Mouse (Mus musculus) C2C12 (cell line): Measurements from ENCODE around the gene Nr4a1. TPM values are rescaled to one million over a fixed set of nuclear protein-coding genes. Genes with fewer than 3 reads are reported as not detected.

Experiments used
- H3K27me3 ChIP-seq: one replicate; pipeline ENCODE4 v1.6.1; 2011; ENCODE audit not compliant: control insufficient read depth, insufficient read depth, insufficient read length
- H3K36me3 ChIP-seq: one replicate; pipeline ENCODE4 v1.6.1; 2011; ENCODE audit not compliant: control insufficient read depth, insufficient read depth
- H3K4me3 ChIP-seq: one replicate; pipeline ENCODE4 v1.5.1; 2011; ENCODE audit warnings: mild to moderate bottlenecking, control low read depth; ENCODE audit not compliant: poor library complexity, insufficient read depth, severe bottlenecking
- H3K79me2 ChIP-seq: one replicate; pipeline ENCODE4 v1.6.1; 2011; ENCODE audit not compliant: control insufficient read depth, insufficient read depth
- H3K79me3 ChIP-seq: one replicate; pipeline ENCODE4 v1.6.1; 2011; ENCODE audit warnings: low read depth, control low read depth
- H3ac ChIP-seq: one replicate; pipeline ENCODE3; 2011; ENCODE audit warnings: low read depth; ENCODE audit not compliant: control insufficient read depth, insufficient read length
- CEBPB ChIP-seq: IDR thresholded peaks from one replicate; pipeline ENCODE4 v1.6.1; 2011; ENCODE audit warnings: low read depth, mild to moderate bottlenecking, control low read depth, moderate library complexity
- CTCF ChIP-seq: IDR thresholded peaks from one replicate; pipeline ENCODE4 v1.5.1; 2011; ENCODE audit not compliant: control insufficient read depth, insufficient read depth, insufficient read length
- FOSL1 ChIP-seq: IDR thresholded peaks from one replicate; pipeline ENCODE4 v1.8.0; 2011; ENCODE audit warnings: mild to moderate bottlenecking, low read length; ENCODE audit not compliant: poor library complexity, insufficient read depth, severe bottlenecking
- MAX ChIP-seq: IDR thresholded peaks from one replicate; pipeline ENCODE4 v1.6.1; 2011; ENCODE audit warnings: mild to moderate bottlenecking, control low read depth
- MYOD1 ChIP-seq: IDR thresholded peaks from one replicate; pipeline ENCODE4 v1.6.1; 2011; ENCODE audit warnings: low read depth; ENCODE audit not compliant: control insufficient read depth, insufficient read length
- MYOG ChIP-seq: IDR thresholded peaks from one replicate; pipeline ENCODE4 v1.6.1; 2011; ENCODE audit not compliant: control insufficient read depth, insufficient read length; ENCODE audit errors: extremely low read depth
- USF1 ChIP-seq: IDR thresholded peaks from one replicate; pipeline ENCODE4 v1.6.1; 2011; ENCODE audit warnings: low read depth, mild to moderate bottlenecking, control low read depth, moderate library complexity
- polyA plus RNA-seq: library from polyadenylated mRNA; unstranded; fragments of >200 nt; fragmentation: generic; extraction: Trizol; gene quantifications from one replicate; pipeline ENCODE4 v1.2.1, GENCODE M21; 2012; ENCODE audit warnings: missing spikeins

Gene Nr4a1
- polyA plus RNA-seq, 1 experiment, result 8.1 TPM

DNA sequence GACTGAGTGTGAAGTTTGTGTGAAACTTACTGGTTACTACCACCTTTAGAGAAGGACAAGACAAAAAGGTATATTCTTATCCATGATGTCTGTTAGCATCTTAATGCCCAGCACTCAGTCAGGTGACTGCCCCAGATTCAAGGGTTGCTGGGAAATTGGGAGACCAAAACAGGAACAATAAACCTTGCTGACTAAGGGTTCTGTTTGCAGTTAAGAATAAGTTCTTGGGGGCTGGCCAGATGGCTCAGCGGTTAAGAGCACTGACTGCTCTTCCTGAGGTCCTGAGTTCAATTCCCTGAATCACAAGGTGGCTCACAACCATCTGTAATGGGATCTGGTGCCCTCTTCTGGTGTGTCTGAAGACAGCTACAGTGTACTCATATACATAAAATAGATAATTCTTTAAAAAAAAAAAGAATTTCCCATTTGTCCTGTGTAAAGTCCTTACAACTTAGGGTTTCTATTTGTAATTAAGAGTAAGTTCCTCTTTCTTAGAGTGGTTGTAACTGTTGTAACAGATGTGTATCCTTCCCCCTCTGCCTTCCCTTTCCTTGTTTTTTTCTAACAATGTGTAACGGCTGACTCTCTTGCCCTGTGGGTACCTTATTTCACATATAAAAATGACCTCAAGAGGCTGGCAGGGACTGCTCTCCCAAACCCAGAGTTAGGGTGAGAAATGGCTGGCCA lies 63.9 kb downstream of the Nr4a1 start:
- Histone ChIP-seq H3K27me3 (no peaks in the 10 kb centered on the region), H3K36me3 (no peaks in the 10 kb centered on the region), H3ac (no peak overlapping the region), H3K4me3 (no peak overlapping the region), H3K79me3 (no peaks in the 10 kb centered on the region), H3K79me2 (no peaks in the 10 kb centered on the region)
- TF ChIP-seq MAX (no peak), CTCF (no peak), FOSL1 (no peak), MYOD1 (no peak), USF1 (no peak), MYOG (no peak), CEBPB (no peak)

DNA sequence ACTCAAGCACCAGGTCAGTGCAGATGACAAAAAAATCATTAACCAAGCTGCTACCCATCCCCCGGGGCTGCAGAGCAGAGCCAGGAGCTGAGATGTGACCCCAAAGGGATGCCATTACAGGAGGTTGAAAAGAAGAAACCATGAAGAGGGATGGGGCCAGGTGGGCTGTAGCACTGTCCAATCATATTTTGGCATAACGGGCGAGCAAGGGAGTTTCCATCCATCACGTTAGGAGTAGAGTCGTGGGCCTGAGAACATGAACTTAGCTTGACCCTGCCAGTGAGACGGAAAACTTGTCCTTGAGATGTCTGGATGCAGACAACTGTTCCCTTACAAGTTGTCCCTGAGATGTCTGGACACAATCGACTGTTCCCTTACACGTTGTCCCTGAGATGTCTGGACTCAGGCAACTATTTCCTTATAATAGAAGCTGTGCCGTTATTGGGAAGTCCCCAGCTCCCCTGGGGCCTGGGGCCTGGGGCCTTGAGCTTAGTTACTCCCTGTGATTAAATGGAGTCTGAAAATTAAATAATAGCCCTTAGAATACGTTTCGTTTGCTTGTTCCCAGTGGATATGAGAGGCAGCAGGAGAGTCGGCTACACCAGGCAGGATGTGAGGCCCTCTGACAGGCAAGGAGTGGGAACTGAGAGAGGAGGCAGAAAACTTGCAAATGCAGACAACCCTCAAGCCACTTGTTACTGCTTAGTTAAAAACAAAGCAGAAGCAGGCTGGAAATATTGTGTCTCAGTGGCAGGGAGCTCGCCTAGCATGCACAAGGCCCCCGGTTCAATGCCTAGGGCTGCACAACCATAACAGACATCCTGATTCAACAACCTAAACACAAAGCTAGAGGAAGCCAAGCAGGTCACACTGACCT lies 65.1 kb downstream of the Nr4a1 start:
- H3K79me3 ChIP-seq, result no peaks in the 10 kb centered on the region
- no peaks in the 10 kb centered on the region for H3K27me3 ChIP-seq
- H3ac ChIP-seq, result no peak overlapping the region
- TF ChIP-seq MYOD1, result no peak
- TF ChIP-seq USF1, result no peak
- TF ChIP-seq CEBPB, result no peak
- no peak for TF ChIP-seq MYOG
- no peak for TF ChIP-seq MAX
- no peak for TF ChIP-seq FOSL1
- no peak for TF ChIP-seq CTCF
- H3K79me2 ChIP-seq, result no peaks in the 10 kb centered on the region
- H3K4me3 ChIP-seq, result no peak overlapping the region
- no peaks in the 10 kb centered on the region for H3K36me3 ChIP-seq

DNA sequence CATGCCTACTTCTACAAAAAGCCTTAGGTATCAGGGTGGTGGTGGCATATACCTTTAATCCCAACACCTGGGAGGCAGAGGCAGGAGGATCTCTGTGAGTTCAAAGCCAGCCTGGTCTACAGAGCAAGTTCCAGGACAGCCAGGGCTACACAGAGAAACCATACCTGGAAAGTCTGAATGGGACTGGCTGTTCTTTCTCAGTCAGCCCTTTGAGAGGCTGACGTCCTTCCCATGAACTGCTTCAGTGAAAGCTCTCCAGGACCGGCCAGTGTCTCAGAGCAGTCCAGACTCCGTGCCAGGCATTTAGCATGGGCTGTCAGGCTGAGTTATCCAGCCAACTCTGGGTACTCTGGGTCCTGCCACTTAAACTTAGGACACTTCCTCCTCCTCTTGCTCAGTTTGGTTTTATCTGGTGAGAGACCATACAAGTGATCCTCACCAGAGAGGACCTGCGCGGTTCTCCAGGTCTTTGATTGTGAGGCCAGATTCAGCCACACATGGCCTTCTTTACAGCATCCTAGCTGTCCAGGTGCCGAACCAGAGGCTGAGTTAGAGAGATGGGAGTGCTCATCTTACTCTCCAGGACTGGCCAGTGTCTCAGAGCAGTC lies 66.0 kb downstream of the Nr4a1 start:
- Histone ChIP-seq H3K79me3 (no peaks in the 10 kb centered on the region), H3K27me3 (no peaks in the 10 kb centered on the region), H3ac (peak overlapping the region; percentile 28), H3K4me3 (no peak overlapping the region), H3K36me3 (no peaks in the 10 kb centered on the region), H3K79me2 (no peaks in the 10 kb centered on the region)
- TF ChIP-seq MYOG, result no peak

DNA sequence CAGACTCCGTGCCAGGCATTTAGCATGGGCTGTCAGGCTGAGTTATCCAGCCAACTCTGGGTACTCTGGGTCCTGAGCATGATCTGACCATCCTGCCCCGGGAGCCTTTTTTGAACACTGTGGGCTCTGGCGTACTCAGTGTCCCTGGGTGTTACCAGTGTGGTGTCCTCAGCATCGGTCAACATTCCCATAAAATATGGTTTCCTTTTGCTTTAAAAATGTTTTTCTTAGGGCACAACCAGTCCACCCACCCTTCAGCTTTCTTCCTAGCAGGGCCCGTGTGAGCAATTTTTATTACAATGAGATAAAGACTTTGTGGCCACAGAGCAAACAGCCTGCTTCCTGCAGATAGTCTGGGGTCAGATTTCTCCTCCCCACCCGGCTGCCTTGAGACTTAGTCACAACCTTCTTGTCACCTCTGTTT lies 66.6 kb downstream of the Nr4a1 start:
- H3K79me3 ChIP-seq, result no peaks in the 10 kb centered on the region
- no peak overlapping the region for H3ac ChIP-seq
- no peaks in the 10 kb centered on the region for H3K27me3 ChIP-seq
- peak; percentile 40 for TF ChIP-seq MYOD1
- no peak for TF ChIP-seq MYOG
- peak; percentile 82 for TF ChIP-seq MAX
- no peak for TF ChIP-seq USF1
- TF ChIP-seq CEBPB, result no peak
- H3K36me3 ChIP-seq, result no peaks in the 10 kb centered on the region
- H3K4me3 ChIP-seq, result no peak overlapping the region
- H3K79me2 ChIP-seq, result no peaks in the 10 kb centered on the region

DNA sequence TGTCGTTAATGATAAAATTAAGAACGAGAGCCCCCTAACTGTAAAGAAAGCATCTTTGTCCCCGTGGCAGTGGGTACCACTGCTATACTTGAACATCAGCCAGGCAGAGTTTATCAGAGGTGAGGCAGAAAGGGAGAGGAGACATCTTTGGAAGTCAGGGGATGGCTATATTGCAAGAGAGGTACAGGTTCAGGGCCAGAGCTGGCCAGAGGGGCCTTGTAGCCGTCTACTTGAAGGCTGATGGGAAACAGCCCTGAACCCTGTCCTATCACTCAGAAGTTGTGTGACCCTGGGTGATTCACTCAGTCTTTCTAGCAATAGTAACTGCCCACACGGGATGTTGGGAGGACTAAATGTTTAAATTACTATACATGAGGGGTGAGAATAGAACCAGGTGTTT lies 67.1 kb downstream of the Nr4a1 start:
- Histone ChIP-seq H3K27me3 (no peaks in the 10 kb centered on the region), H3K4me3 (no peak overlapping the region), H3K79me2 (no peaks in the 10 kb centered on the region), H3ac (peak overlapping the region; percentile 26), H3K36me3 (no peaks in the 10 kb centered on the region), H3K79me3 (no peaks in the 10 kb centered on the region)
- TF ChIP-seq MYOG (no peak), CEBPB (no peak), USF1 (no peak), FOSL1 (no peak), MYOD1 (no peak)

DNA sequence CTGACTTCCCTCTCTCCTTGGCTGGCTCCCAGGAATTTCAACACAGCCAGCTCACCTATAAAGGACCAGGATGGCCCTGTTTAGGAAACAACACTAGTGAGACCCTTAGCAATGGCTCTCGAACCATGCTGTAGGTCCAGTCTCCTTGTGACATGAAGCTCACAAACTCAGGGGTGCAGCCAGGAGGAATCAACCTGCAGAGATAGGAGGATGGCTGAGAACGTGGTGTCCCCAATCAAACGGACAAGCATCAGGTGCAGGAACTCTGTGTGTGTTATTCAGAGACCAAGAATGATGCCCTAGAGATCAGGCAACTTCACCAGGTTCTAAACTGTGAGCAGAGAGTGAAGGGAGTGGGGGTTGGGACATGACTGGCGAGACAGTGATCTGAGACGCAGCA lies 68.0 kb downstream of the Nr4a1 start:
- H3ac ChIP-seq, result no peak overlapping the region
- H3K79me3 ChIP-seq, result no peaks in the 10 kb centered on the region
- no peak overlapping the region for H3K4me3 ChIP-seq
- H3K36me3 ChIP-seq, result no peaks in the 10 kb centered on the region
- no peaks in the 10 kb centered on the region for H3K79me2 ChIP-seq
- no peaks in the 10 kb centered on the region for H3K27me3 ChIP-seq
- TF ChIP-seq CTCF, result no peak
- no peak for TF ChIP-seq MYOD1
- no peak for TF ChIP-seq MAX
- TF ChIP-seq MYOG, result no peak
- no peak for TF ChIP-seq CEBPB
- TF ChIP-seq USF1, result no peak
- TF ChIP-seq FOSL1, result no peak
